Mouse (Mus musculus) liver, embryonic 15.5 days (tissue): Measurements from ENCODE around the gene Gck. TPM values are rescaled to one million over a fixed set of nuclear protein-coding genes. Genes with fewer than 3 reads are reported as not detected.

ENCODE experiments used
- ATAC-seq: fragments of 200-750 bp; cut with Nextera tagmentation; 2 replicates; pipeline ENCODE4 v1.8.0; 2017; ENCODE audit warnings: moderate number of reproducible peaks, mild to moderate bottlenecking, moderate library complexity; ENCODE audit not compliant: insufficient read depth
- H3K27ac ChIP-seq: fragments of 300-500 bp; sonication (generic); replicated peaks from 2 replicates; pipeline ENCODE4 v1.5.1; 2015; ENCODE audit warnings: mild to moderate bottlenecking, inconsistent platforms
- H3K27me3 ChIP-seq: fragments of 300-500 bp; sonication (generic); 2 replicates; pipeline ENCODE4 v1.6.1; 2015; ENCODE audit warnings: mild to moderate bottlenecking, inconsistent platforms
- H3K36me3 ChIP-seq: fragments of 300-500 bp; sonication (generic); replicated peaks from 2 replicates; pipeline ENCODE4 v1.6.1; 2015; ENCODE audit warnings: moderate library complexity, mild to moderate bottlenecking, inconsistent platforms
- H3K4me1 ChIP-seq: fragments of 300-500 bp; sonication (generic); replicated peaks from 2 replicates; pipeline ENCODE4 v1.6.1; 2015; ENCODE audit warnings: inconsistent platforms
- H3K4me2 ChIP-seq: fragments of 300-500 bp; sonication (generic); 2 replicates; pipeline ENCODE4 v1.6.1; 2015; ENCODE audit warnings: moderate library complexity, mild to moderate bottlenecking, inconsistent platforms
- H3K4me3 ChIP-seq: fragments of 300-500 bp; sonication (generic); replicated peaks from 2 replicates; pipeline ENCODE4 v1.5.1; 2015; ENCODE audit warnings: mild to moderate bottlenecking, inconsistent platforms
- H3K9ac ChIP-seq: fragments of 300-500 bp; sonication (generic); 2 replicates; pipeline ENCODE4 v1.6.1; 2015; ENCODE audit warnings: moderate library complexity, mild to moderate bottlenecking, inconsistent platforms
- H3K9me3 ChIP-seq: fragments of 300-500 bp; sonication (generic); replicated peaks from 2 replicates; pipeline ENCODE4 v1.6.1; 2016; ENCODE audit warnings: inconsistent platforms
- WGBS: fragments of 180-500 bp; shearing (Covaris S2); methylation state at CpG from one replicate; pipeline ENCODE4 v1.1.7; 2015; ENCODE audit warnings: mixed read lengths; ENCODE audit not compliant: insufficient replicate concordance; 5-methylcytosine and 5-hydroxymethylcytosine counted together
- polyA plus RNA-seq: library from polyadenylated mRNA; unstranded; fragments of >200 nt; fragmentation: Nextera tagmentation; extraction: Ambion mirVana; gene quantifications from 2 replicates; pipeline ENCODE4 v1.2.1, GENCODE M21; 2015

Gene Gck
- polyA plus RNA-seq, 1 experiment from 2014 or later = 0.41 TPM

DNA sequence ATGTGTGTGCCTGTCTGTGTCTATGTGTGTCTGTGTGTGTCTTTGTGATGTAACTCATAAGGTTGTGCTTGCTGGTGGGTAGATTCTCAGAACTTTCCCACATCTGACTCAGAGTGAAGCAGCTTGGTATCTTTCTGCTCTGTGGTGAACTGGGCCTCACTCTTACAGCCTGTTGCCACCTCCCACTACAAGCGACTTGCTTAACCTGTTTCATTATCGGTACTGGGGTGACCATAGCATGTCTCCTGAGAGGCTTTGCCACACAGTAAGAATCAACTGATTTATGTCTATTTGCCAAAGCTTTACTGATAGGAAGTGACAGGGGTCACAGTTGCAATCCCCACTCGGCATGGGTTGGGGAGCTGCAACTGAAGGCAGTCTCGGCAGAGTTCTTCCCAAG is 41.2 kb downstream of the Gck start:
- WGBS = 53% methylated on average over 4 of the region's 4 CpGs
- no peak overlapping the region for H3K27ac ChIP-seq
- no peak for ATAC-seq

DNA sequence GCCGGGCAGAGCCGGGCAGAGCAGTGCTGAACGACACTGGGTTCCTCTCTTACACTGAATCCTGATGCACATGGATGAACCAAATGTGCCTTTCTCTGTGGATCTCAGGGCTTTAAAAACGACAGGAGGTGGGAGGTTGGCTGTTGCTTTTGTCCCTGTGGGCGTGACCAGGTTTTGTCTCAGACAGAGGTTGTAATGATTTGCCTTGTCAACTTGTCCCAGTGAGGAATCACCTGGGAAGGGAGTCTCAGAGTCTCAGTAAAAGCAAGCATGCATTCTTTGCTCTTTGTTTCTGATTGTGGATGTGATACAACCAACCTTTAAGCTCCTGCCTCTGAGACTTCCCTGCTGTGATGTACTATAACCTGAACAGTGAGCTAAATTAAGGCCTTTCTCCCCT is 42.8 kb downstream of the Gck start:
- 59% methylated on average over 5 of the region's 5 CpGs for WGBS
- H3K4me3 ChIP-seq = no peak overlapping the region
- H3K4me1 ChIP-seq = peaks cover 2% of the 10 kb centered on the region; the same call in 1 of the 2 replicates
- no peak for ATAC-seq
- peaks cover 24% of the 10 kb centered on the region for H3K27me3 ChIP-seq
- H3K27ac ChIP-seq = no peak overlapping the region
- H3K4me2 ChIP-seq = no peak overlapping the region
- no peaks in the 10 kb centered on the region for H3K36me3 ChIP-seq
- H3K9ac ChIP-seq = no peak overlapping the region
- H3K9me3 ChIP-seq = no peaks in the 10 kb centered on the region

More for the DNA sequence above, 41.2 kb downstream of the Gck start:
- Histone ChIP-seq H3K9ac (no peak overlapping the region), H3K9me3 (no peaks in the 10 kb centered on the region), H3K4me1 (no peaks in the 10 kb centered on the region), H3K36me3 (no peaks in the 10 kb centered on the region), H3K4me2 (no peak overlapping the region), H3K4me3 (no peak overlapping the region), H3K27me3 (peaks cover 8% of the 10 kb centered on the region)

- Histone ChIP-seq H3K4me1 (peaks cover 9% of the 10 kb centered on the region; the same call in 1 of the 2 replicates), H3K9ac (no peak overlapping the region), H3K4me2 (no peak overlapping the region), H3K9me3 (no peaks in the 10 kb centered on the region), H3K27me3 (peaks cover 35% of the 10 kb centered on the region), H3K4me3 (no peak overlapping the region), H3K36me3 (no peaks in the 10 kb centered on the region), H3K27ac (no peak overlapping the region)
- no peak for ATAC-seq
- 73% methylated on average over 10 of the region's 10 CpGs for WGBS
These were observed 43.9 kb downstream of the Gck start for GRCm38 (mm10) chr11:5905778-5906518.

DNA sequence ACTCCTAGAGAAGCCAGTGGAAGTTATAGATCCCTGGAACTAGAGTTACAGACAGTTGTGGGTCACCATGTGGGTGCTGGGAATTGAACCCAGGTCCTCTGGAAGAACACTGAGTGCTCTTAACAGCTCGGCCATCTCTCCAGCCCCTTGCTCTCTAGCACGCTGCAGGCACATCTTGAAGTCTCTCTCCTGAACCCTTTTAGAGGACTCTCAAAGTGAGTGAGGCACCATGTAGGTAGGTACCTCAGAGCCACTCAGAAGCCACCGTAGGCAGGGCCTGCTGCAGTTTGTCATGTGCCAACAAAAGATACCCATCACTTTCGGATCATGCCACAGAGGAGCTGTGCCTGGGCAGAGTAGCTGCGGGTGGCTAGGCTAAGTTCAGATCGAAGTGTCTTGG is 45.0 kb downstream of the Gck start:
- H3K4me3 ChIP-seq = no peak overlapping the region
- H3K36me3 ChIP-seq = no peaks in the 10 kb centered on the region
- peaks cover 9% of the 10 kb centered on the region; the same call in 1 of the 2 replicates for H3K4me1 ChIP-seq
- H3K4me2 ChIP-seq = no peak overlapping the region
- no peak for ATAC-seq
- H3K27ac ChIP-seq = no peak overlapping the region
- H3K9me3 ChIP-seq = no peaks in the 10 kb centered on the region
- peaks cover 46% of the 10 kb centered on the region for H3K27me3 ChIP-seq
- no peak overlapping the region for H3K9ac ChIP-seq
- WGBS = 73% methylated on average over 6 of the region's 6 CpGs

DNA sequence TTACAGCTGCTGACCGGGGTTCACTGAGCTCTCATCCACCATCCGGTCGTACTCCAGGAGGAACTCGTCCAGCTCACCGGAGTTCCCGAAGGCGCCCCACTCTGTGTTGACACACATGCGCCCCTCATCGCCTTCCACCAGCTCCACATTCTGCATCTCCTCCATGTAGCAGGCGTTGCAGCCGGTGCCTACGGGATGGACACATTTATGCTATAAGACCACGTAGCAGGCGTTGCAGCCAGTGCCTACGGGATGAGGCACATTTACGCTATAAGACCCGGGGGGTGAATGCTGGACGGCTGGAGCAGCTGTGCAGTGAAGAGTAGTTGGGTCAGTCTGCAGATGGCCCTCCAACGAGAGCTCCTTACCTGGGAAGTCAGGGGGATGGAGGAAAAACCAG is 45.5 kb downstream of the Gck start:
- Histone ChIP-seq H3K4me1 (peaks cover 9% of the 10 kb centered on the region; the same call in 1 of the 2 replicates), H3K9me3 (no peaks in the 10 kb centered on the region), H3K4me3 (no peak overlapping the region), H3K27ac (no peak overlapping the region), H3K36me3 (no peaks in the 10 kb centered on the region), H3K9ac (no peak overlapping the region), H3K27me3 (peaks cover 51% of the 10 kb centered on the region), H3K4me2 (no peak overlapping the region)
- 83% methylated on average over 19 of the region's 19 CpGs for WGBS
- no peak for ATAC-seq

DNA sequence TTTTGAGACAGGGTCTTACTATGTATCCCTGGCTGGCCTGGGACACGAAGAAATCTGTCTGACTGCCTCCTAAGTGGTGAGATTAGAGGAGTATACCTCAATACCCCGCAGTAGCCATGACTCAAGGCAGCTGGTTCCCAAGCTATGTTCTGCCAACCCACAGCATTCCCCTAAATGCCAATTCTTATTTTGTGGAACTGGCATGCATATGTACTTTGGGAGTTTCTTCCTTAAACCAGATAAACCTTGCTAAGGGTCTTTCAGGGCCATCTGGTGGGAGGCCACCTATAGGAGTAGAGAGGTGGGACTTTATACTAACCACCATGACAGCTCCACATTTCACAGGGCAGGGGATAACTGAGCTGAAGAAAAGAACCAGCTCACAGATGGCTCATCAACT is 46.0 kb downstream of the Gck start:
- H3K27ac ChIP-seq = no peak overlapping the region
- ATAC-seq = no peak

DNA sequence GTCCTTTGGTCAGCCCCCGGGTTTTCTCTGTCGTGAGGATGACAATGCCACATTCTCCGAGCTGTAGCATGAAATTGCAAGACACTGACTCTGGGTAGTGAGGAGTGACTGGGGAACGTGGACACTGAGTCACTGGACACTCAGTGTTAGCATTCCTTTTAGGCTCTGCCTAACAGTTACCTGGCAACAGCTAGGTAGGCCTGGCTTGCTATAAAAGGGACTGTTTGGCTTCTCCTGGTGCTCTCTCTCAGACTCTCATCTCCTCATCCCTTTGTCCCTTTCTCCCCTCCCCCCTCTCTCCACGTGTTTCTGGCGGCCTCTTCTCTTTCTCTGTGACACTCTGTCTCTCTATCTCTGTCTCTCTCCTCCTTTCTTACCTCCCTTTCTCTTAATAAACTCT is 47.5 kb downstream of the Gck start:
- no peaks in the 10 kb centered on the region for H3K36me3 ChIP-seq
- H3K9me3 ChIP-seq = no peaks in the 10 kb centered on the region
- H3K9ac ChIP-seq = no peak overlapping the region
- H3K27ac ChIP-seq = no peak overlapping the region
- H3K4me3 ChIP-seq = no peak overlapping the region
- no peak for ATAC-seq
- 19% methylated on average over 6 of the region's 6 CpGs for WGBS
- H3K27me3 ChIP-seq = peaks cover 71% of the 10 kb centered on the region
- peak overlapping the region; percentile 47 for H3K4me2 ChIP-seq
- H3K4me1 ChIP-seq = peaks cover 26% of the 10 kb centered on the region

More for the DNA sequence above, 46.0 kb downstream of the Gck start:
- H3K9me3 ChIP-seq = no peaks in the 10 kb centered on the region
- WGBS = 54% methylated on average over 2 of the region's 2 CpGs
- no peak overlapping the region for H3K4me3 ChIP-seq
- H3K9ac ChIP-seq = no peak overlapping the region
- H3K36me3 ChIP-seq = no peaks in the 10 kb centered on the region
- H3K4me1 ChIP-seq = peaks cover 12% of the 10 kb centered on the region
- H3K27me3 ChIP-seq = peaks cover 56% of the 10 kb centered on the region
- H3K4me2 ChIP-seq = no peak overlapping the region

DNA sequence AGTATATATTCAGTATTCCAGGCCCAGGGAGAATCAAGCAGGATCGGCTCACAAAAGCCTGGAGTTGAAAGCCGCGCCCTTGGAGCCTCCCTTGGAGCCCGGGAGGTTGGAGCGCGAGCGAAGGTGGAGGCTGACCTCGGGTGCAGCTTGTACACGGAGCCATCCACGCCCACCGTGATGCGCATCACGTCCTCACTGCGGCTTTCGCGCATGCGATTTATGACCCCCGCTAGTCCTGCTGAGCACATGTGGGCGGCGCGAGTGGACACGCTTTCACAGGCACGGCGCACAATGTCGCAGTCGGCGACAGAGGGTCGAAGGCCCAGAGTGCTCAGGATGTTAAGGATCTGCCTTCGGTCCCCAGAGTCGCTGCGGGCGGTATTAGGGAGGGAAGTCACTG is 47.9 kb downstream of the Gck start:
- Histone ChIP-seq H3K27ac (no peak overlapping the region), H3K36me3 (no peaks in the 10 kb centered on the region), H3K4me3 (peak overlapping the region; percentile 17; the same call in 1 of the 2 replicates), H3K9me3 (no peaks in the 10 kb centered on the region), H3K9ac (no peak overlapping the region), H3K4me2 (peak overlapping the region; percentile 47), H3K4me1 (peaks cover 31% of the 10 kb centered on the region), H3K27me3 (peaks cover 75% of the 10 kb centered on the region)
- no peak for ATAC-seq
- 4% methylated on average over 32 of the region's 32 CpGs for WGBS

DNA sequence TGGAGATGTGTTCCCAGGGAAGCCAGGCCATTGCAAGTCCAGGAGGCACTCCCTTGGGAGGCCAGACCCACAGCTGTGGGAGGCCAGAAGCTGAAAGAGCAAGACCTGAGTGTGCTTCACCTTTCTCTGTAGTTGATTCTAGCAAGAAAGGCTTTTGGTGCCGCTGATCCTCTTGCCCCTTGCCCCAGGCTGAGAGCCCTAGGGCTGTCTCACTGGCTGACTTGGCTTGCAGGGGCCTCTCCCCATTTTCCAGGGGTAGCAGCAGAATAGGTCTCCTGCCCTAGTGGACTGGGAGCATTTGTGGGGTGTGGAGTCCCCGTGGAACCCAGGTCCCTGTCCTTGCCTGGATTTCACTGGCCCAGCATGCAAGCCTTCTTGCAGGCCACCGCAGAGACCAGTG is 48.6 kb downstream of the Gck start:
- no peak for ATAC-seq
- Histone ChIP-seq H3K27ac (no peak overlapping the region), H3K36me3 (no peaks in the 10 kb centered on the region), H3K4me2 (peak overlapping the region; percentile 47; the same call in 1 of the 2 replicates), H3K4me1 (peaks cover 34% of the 10 kb centered on the region), H3K4me3 (no peak overlapping the region), H3K9me3 (no peaks in the 10 kb centered on the region), H3K9ac (no peak overlapping the region), H3K27me3 (peaks cover 81% of the 10 kb centered on the region)
- WGBS = 18% methylated on average over 3 of the region's 3 CpGs

- no peaks in the 10 kb centered on the region for H3K36me3 ChIP-seq
- H3K4me3 ChIP-seq = no peak overlapping the region
- H3K9ac ChIP-seq = no peak overlapping the region
- no peak overlapping the region for H3K4me2 ChIP-seq
- WGBS = 79% methylated on average over 10 of the region's 10 CpGs
- H3K27me3 ChIP-seq = peaks cover 90% of the 10 kb centered on the region
- no peak for ATAC-seq
- no peak overlapping the region for H3K27ac ChIP-seq
- H3K9me3 ChIP-seq = no peaks in the 10 kb centered on the region
- H3K4me1 ChIP-seq = peaks cover 43% of the 10 kb centered on the region
These were observed 50.6 kb downstream of the Gck start for GRCm38 (mm10) chr11:5899286-5899685.

DNA sequence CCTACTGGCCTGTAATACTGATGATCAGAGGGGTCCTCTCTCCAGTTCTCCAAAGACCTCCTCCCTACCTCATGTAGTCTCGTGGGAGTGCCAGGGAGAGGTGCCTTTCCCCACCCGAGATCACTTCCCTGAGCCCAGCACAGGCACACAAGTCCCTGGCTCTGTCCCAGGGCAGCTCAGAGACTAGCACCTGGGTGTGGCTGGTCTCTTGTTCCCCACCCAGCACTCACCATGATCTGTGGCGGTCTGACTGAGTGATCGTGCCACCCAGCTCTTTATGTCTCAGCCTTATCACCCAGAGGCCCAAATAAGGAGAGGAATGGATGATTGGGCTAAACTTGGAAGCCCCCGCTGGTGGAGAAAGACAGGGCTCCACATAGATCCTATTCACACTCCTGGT is 51.4 kb downstream of the Gck start, which contains the start of gene Myl7:
TSS of gene Myl7 (minus strand) at position 252 of the 400 bp plus-strand sequence.
- WGBS = 23% methylated on average over 5 of the region's 5 CpGs
- peak; percentile 62 for ATAC-seq
- peaks cover 51% of the 10 kb centered on the region for H3K4me1 ChIP-seq
- peak within 1 kb of the TSS; percentile 33 for H3K4me2 ChIP-seq
- no peak within 1 kb of the TSS for H3K4me3 ChIP-seq
- H3K9me3 ChIP-seq = no peaks in the 10 kb centered on the region
- no peak within 1 kb of the TSS for H3K27ac ChIP-seq
- H3K36me3 ChIP-seq = no peaks in the 10 kb centered on the region
- no peak within 1 kb of the TSS for H3K9ac ChIP-seq
- H3K27me3 ChIP-seq = peaks cover 83% of the 10 kb centered on the region
